Comparison of ENCODE assay signal across 9 mouse cellular contexts in the genomic region with DNA sequence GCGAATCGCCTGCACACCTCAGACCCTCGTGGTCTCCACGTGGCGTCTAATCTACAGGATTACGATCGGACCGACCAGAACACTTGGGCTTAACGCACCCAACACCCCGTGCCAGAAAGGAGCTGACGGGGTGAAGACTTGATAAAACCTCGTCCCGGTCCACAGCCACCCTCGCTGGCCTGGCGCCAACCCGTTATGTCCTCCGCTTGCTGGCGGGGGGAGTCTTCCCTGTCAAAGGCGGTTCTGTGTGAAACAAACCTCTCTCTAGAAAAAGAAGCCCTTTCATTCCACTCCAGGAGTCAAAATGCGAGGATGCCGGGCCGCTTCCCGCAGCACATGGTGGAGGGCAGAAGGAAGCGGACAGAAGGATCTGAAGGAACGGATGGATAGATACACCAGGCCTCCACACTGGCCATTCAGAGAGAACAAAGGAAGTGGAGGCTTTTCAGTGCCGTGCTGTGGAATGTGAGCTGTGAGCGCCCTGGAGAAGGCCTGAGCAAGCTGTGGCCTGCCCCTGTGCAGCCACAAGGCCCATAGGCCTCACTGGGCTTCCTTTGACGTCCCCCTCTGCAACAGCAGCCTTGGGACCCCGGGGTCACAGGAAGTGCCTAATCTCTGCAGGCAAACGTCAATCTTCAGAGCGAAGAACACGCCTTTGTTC.
DNase-seq lines count a peak whose midpoint lies in the region; ATAC-seq lines count a peak whose summit lies in the region.
"Had no signal": no experiment of that assay in that cellular context is flagged by ENCODE, and none has a peak within 500 bp of the region (broad histone marks: within the 10 kb centered on the region; RNA-seq: fewer than 3 reads in every experiment).

No protein-coding gene starts in this region.

- H3K27ac ChIP-seq in hindbrain, embryonic 10.5 days: peak overlapping the region; percentile 86
- no peak overlapping the region for H3K27ac ChIP-seq in midbrain, embryonic 16.5 days (ENCODE audit: low read length)

- 0 out of 2 replicates have a peak, but pooled peaks cover 2% of the 10 kb centered on the region for H3K9me3 ChIP-seq in hindbrain, embryonic 10.5 days
- H3K9me3 ChIP-seq in midbrain, embryonic 16.5 days (replicated peaks; ENCODE audit: control insufficient read depth, low read length, poor library complexity, severe bottlenecking): no peaks in the 10 kb centered on the region

- H3K36me3 ChIP-seq in hindbrain, embryonic 10.5 days: peaks cover 11% of the 10 kb centered on the region; the same call in 1 of the 2 replicates
- H3K36me3 ChIP-seq in midbrain, embryonic 16.5 days (ENCODE audit: control insufficient read depth, insufficient read depth, low read length): no peaks in the 10 kb centered on the region

- intact Hi-C loops in left cerebral cortex, postnatal 4 days (cut with DNase I): no loop called here

- peaks cover 67% of the 10 kb centered on the region for H3K4me1 ChIP-seq in hindbrain, embryonic 10.5 days (replicated peaks)
- peaks cover 2% of the 10 kb centered on the region; the same call in 1 of the 2 replicates for H3K4me1 ChIP-seq in midbrain, embryonic 16.5 days (ENCODE audit: control insufficient read depth, insufficient read depth, low read length)

- no peaks in the 10 kb centered on the region for H3K27me3 ChIP-seq in hindbrain, embryonic 10.5 days (ENCODE audit: insufficient read depth, poor library complexity, severe bottlenecking)
- no peaks in the 10 kb centered on the region for H3K27me3 ChIP-seq in midbrain, embryonic 16.5 days (ENCODE audit: control insufficient read depth, insufficient read depth, low read depth, low read length)

- 52% methylated on average over 32 of the region's 32 CpGs for WGBS in hindbrain, embryonic 10.5 days
- 62% methylated on average over 32 of the region's 32 CpGs for WGBS in midbrain, embryonic 16.5 days

- peak; percentile 50 for DNase-seq in left cerebral cortex, postnatal 4 days
- DNase-seq in left cerebral cortex, adult 11 months (ENCODE audit: low spot score): no peak
- DNase-seq in embryo, embryonic 11 days: peak; percentile 62
- DNase-seq in hindbrain, embryonic 10.5 days (ENCODE audit: low spot score): peak; percentile 82
- no peak for DNase-seq in thymus, postnatal 25 days
- DNase-seq in frontal cortex, postnatal 25 days (ENCODE audit: low spot score in 2 of 2): no peak
- no peak for DNase-seq in kidney, adult 9 months
- DNase-seq: cerebellum, adult 8-10 months had no signal

- peak; percentile 55 for ATAC-seq in midbrain, embryonic 16.5 days

- H3K4me3 ChIP-seq in hindbrain, embryonic 10.5 days: no peak overlapping the region
- no peak overlapping the region for H3K4me3 ChIP-seq in midbrain, embryonic 16.5 days (ENCODE audit: low read depth, low read length)

- no peak overlapping the region for H3K4me2 ChIP-seq in midbrain, embryonic 16.5 days (ENCODE audit: low read length)

- no peak overlapping the region for H3K9ac ChIP-seq in midbrain, embryonic 16.5 days (ENCODE audit: low read depth, low read length)

Comparison
In these comparisons a context has a peak if more than half of its experiments do, and no peak if none do; other contexts are left out.
1. DNase-seq: peak in left cerebral cortex, postnatal 4 days (single experiment), embryo, embryonic 11 days (single experiment) and hindbrain, embryonic 10.5 days (single experiment); none in left cerebral cortex, adult 11 months (single experiment), thymus, postnatal 25 days (single experiment), frontal cortex, postnatal 25 days (0 of 2) and kidney, adult 9 months (single experiment).